Mouse (Mus musculus): ENCODE data around the gene App. TPM values are rescaled to one million over a fixed set of nuclear protein-coding genes. Genes with fewer than 3 reads are reported as not detected.
A peak's percentile ranks its signal among the peaks of the same experiment; 100 is the strongest.

The App gene
- total RNA-seq, 2 experiments from 2014 or later = 109 to 137 TPM

DNA sequence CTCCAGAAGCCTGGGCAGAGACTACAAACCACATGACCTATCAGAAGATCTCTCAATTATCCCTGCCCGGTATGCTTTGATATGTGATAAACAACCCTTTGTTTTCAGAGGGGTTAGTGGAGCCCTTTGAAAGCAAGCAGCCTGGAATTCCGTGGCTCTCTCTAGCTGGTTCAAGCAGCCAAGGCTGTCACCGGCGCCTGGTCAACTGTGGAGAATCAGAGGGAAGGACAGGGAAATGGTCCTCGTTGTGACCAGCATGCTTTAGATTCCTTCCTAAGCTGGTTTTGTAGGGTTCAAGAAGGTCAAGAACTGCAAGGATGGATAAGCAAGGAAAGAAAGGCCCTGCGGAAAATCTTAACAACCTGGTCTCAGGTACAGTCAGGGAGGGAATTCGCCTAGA, 21.9 kb downstream of the App start:
- ATAC-seq (replicated peaks; ENCODE audit: poor library complexity) = no peak

DNA sequence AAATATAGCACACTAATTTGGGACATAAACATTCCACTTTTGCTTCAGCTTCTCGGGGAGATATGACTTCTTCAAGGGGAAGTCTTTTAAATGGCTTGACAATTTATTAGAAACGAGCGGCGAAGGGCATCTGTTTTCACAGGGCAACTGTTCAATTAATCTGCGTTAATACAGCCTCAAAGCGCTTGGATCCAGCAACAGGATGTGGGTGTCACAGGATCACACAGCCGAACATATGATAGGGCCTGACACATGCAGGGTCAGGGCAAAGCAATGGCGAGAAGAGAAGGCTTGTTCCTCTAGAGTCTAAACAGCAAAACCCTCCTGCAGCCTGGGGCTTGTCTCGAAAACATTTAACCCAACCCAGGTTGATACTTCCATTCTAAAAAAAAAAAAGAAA, 22.7 kb downstream of the App start:
- no peak for ATAC-seq (replicated peaks; ENCODE audit: poor library complexity)

DNA sequence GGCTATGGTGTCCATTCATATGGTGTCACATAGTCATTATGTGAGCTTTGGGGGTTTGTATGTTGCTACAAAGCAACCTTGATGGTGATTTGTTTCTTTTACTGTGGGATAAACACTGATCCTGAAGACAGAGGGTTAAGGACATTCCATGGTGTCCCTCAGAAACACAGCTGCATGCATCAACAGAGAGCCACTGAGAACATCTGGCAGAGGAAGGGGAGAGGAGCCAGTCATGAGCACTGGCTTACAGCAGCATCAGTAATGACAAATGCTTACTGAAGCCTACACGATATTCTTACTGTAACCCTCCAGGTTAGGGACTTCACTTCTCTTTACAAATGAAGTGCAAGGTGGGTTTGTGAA, 24.1 kb downstream of the App start:
- no peak for ATAC-seq (replicated peaks; ENCODE audit: poor library complexity)

GRCm38 (mm10) chr16:85148615-85149508, 24.7 kb downstream of the App start:
- ATAC-seq (replicated peaks; ENCODE audit: poor library complexity) = peak; percentile 63

GRCm38 (mm10) chr16:85147440-85147839, 26.1 kb downstream of the App start:
- ATAC-seq (replicated peaks; ENCODE audit: poor library complexity) = no peak

DNA sequence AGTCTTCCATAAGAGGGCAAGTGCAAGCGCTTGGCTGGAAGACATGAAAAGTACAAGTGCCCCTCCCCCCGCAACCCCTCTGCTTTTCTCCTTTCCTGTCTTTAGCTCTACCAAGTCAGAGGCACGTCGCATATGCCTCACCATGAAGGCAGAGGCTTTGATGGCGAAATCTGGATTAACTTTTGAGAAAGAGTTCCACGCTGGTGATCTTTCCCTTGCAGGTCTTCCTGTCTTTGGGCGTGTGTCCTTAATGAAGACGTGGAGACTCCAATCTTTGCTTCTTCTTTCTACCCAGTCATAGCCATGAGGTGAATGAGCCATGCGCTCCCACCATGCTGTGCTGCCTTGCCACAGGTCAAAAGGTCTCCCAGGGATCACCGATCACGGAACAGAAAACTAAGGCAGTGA, 27.8 kb downstream of the App start:
- peak; percentile 72 for ATAC-seq (replicated peaks; ENCODE audit: poor library complexity)

DNA sequence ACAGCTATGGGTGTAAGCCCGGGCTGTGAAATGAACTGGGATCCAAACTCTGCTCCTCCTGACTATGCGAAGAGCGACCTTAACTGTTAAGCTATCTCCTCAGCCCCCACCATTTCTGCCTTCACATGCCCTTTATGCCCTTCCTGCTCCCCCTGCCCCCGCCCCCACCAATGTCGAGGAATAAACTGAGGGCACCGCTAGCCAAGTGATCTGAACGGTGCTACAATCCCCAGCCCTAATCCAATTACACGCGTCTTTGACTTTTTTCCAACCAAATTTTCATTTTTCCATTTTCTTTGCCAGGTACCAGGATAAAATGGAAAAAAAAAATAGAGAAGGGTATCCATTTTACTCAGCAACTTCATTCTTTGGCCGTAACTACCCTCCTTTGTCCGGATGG, 28.2 kb downstream of the App start:
- ATAC-seq (replicated peaks; ENCODE audit: poor library complexity) = no peak

- ATAC-seq (replicated peaks; ENCODE audit: poor library complexity) = no peak
These were observed 29.2 kb downstream of the App start for GRCm38 (mm10) chr16:85144401-85144800.

- no peak for ATAC-seq (replicated peaks; ENCODE audit: poor library complexity)
These were observed 29.7 kb downstream of the App start for GRCm38 (mm10) chr16:85143863-85144262.

- no peak for ATAC-seq (replicated peaks; ENCODE audit: poor library complexity)
These were observed 30.4 kb downstream of the App start for GRCm38 (mm10) chr16:85143188-85143587.

- ATAC-seq (replicated peaks; ENCODE audit: poor library complexity) = no peak
These were observed 32.2 kb downstream of the App start for GRCm38 (mm10) chr16:85141404-85141803.

DNA sequence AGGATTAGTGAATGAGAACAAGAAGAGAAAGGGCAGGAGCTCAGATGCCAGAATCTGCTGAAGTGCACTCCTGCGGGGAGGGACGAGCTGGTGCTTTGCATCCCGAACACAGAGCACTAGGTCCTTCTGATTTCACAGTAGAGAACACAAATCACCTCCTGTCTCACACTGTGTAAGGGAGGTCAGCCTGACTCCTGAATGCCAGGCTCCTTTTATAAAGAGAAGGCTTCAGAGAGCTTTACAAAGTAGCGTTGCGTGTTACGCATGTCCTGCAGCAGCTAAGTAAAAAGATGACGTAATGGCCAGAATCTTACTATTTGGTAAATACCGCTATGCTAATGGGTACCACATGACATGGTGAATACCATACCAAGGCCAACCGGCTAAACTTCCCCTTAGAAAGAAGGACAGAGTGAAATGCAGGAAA, 34.4 kb downstream of the App start:
- peak; percentile 29; the same call in 1 of the 2 replicates for ATAC-seq (replicated peaks; ENCODE audit: poor library complexity)

- ATAC-seq (replicated peaks; ENCODE audit: poor library complexity) = no peak
These were observed 36.2 kb downstream of the App start for GRCm38 (mm10) chr16:85137348-85137747.

DNA sequence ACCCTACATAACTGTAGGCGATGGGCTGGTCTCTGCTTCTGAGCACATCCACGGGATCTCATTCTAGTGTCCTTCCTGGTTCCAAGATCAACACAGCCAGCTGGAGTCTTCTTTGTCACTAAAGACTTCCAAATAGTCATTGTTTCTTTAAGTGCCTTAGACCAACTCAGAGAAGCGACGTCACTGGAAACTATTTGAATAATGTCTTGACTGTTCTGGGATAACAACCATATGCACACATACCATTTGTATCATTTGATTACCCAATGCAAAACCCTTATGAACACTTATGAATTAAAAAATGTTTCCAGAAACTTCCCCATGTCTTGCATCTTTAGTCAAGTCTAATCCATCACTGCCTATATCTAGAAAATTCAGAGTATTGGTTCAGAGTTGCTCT, 37.5 kb downstream of the App start:
- no peak for ATAC-seq (replicated peaks; ENCODE audit: poor library complexity)

DNA sequence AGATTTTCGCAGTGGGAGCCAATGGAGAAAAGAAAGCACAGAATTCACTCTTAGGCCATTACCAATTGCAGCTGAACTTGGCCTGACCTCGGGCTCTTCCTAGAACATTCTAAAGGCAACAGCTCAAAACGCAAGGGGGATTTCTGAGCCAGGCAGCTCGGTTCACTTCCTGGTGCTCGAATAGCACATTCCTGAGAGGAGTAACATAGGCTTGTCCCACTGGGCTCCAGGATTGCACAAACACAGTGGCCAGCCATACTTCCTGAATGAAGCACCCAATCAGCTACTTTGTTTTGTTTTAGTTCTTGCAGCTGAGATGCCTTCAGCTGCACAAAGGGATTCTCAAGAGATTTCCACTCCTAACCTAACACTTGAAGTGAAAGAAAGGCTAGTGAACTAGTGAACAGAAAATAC, 40.1 kb downstream of the App start:
- ATAC-seq (replicated peaks; ENCODE audit: poor library complexity) = peak; percentile 65

DNA sequence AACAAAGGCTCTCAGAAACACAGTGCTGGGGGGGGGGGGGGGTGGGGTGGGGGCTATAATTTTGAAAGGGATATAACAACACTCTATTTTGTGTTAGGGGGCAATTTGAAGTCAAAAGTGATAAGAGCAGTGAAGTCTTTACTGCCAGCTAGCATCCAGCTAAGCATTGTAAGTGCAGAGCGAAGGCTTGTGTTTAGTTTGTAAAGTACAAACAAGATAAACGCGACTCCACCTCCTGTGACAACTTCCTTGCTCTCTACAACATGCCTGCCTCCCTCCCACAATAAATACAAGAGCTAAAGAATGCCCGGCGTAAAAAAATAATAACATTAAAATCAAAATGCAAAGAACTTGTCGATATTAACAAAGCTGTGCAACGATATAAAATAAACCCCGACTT, 40.5 kb downstream of the App start:
- ATAC-seq (replicated peaks; ENCODE audit: poor library complexity) = no peak

GRCm38 (mm10) chr16:85132182-85132581, 41.4 kb downstream of the App start:
- peak; percentile 75 for ATAC-seq (replicated peaks; ENCODE audit: poor library complexity)

GRCm38 (mm10) chr16:85130861-85131556, 42.6 kb downstream of the App start:
- no peak for ATAC-seq (replicated peaks; ENCODE audit: poor library complexity)

GRCm38 (mm10) chr16:85128693-85129657, 44.6 kb downstream of the App start:
- no peak for ATAC-seq (replicated peaks; ENCODE audit: poor library complexity)

DNA sequence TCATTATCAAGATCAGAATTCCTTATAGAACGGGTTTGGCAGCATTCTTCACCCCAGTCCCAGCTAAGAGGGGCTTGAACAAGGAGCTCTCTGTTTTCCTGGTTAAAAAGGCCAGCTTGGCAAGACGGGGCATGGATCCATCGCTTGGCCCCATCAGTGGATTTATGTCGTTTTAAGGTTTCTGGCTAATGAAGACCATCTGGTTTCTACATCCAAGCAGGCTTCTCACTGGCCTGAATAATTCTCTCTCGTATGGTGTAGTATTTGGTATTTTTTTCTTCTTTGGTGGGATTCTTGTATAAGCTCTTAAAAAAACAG, 45.3 kb downstream of the App start:
- ATAC-seq (replicated peaks; ENCODE audit: poor library complexity) = no peak

GRCm38 (mm10) chr16:85127661-85128346, 45.8 kb downstream of the App start:
- no peak for ATAC-seq (replicated peaks; ENCODE audit: poor library complexity)

Measured in megakaryocyte progenitor cell, adult 5-6 weeks (primary cell).